Mouse (Mus musculus): ENCODE results near the gene Fbxo40.

Gene Fbxo40

DNA sequence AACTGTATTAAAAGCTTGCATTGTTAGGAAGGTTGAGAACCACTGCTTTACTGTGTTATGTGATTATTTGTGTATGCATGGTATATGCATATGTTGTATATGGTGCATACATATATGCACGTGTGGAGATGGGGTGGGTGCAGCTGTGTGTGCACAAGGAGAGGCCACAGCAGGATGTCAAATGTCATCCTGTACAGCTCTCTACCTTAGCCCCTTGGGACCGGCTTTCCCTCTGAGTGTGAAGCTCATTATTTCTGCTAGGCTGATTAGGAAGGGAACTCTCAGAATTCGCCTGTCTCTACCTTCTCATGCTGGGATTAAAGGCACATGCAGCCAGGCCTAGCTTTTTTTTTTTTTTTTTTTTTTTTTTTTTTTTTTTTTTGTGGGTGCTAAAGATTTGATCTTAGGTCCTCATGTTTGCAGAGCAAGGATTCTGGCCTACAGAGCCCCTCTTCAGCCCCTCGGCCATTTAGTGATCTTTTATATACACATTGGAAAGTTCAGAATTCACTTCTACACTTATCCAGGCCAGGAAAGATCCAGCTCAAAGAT is 42.5 kb downstream of the Fbxo40 start:
- in situ Hi-C loops (cut with MboI, MseI) = no loop called here

DNA sequence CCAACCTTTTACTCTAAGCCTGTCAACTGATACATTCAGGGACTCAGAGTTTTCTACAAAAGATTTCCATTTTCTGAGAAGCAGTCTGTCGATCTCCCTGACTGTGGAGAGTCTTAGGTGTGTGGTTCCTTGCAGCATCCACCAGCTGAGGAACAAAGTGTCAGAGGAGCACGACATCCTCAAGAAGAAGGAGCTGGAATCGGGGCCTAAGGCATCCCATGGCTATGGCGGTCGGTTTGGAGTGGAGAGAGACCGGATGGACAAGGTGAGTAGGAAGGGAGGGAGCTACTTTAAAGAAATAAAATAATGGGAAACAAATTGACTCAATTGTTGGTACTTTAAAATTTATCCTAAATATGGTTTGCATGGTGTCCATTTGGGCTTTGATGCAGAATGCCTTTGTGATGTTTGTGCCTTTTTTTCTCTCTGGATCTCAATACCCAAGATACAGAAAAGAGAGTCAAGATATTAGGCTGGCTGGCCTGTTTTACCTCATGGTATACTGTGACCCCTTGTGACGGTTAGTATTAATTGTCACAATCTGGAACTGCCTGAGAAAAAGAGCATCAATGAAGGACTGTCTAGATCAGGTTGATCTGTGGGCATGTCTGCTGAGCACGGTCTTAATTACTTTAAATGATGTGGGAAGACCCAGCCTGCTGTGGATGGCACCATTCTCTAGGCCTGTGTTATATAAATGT is 43.7 kb downstream of the Fbxo40 start:
- in situ Hi-C loops (cut with MboI, MseI) = no loop called here

DNA sequence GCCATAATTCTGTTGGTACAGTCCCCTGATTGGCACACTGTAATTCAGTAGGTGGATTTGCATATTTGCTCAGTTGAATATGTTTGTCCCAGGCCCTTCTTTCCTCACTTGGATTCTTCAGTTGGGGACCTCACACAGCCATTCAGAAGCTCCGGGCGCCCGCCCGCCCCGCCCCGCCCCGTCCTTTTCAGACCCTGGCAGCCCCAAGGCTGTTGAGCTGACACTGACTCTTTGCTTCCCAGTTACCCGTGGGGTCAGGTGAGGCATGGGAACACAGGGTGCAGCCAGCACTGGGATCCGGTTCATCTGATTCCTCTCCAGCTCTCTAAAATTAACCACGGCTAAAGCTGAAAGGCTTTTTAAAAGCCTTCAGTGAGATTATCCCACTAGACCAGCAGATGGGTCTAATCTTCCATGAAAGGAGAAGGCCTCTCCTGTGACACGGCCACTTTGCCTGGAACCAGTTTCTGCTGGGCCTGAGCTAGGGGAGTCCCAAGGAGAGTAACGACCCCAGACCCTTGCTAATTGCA is 45.3 kb downstream of the Fbxo40 start:
- in situ Hi-C loops (cut with MboI, MseI) = no loop called here

DNA sequence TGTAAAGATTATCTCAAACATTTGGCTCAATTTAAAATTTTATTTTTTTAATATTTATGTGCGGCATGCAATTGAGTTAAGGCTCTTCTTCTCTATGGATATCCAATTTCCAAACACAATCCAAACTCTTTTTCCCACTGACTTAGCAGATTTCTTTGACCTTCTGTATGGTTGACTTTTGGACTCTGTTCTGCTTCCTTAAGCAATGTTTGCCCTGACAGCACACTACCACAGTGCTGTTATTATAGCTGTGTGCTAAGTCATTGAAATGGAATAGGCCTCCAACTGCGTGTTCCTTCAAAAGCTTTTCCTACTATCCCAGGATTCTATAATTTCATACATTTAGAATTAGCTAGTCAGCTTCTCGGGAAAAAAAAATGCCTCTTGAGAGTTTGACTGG is 46.7 kb downstream of the Fbxo40 start:
- in situ Hi-C loops (cut with MboI, MseI) = no loop called here

DNA sequence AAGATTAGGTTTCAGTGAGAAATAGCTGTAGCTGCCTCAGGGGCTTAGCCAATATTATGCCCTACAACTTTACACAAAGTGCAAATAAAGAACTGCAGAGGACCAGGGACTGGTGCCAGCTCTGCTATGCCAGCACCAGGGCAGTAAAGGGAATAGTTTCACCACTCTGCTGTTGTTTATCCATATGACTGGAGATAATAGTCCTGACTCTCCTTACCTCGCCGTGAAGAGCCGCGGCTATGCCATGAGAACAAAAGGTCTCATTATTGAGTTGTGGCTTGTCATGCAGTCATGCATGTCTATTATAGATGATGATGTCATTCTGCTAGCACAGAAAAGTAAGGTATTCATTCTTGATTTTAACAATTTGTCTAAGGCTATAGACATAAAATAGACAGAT is 48.4 kb downstream of the Fbxo40 start:
- in situ Hi-C loops (cut with MboI, MseI) = no loop called here

DNA sequence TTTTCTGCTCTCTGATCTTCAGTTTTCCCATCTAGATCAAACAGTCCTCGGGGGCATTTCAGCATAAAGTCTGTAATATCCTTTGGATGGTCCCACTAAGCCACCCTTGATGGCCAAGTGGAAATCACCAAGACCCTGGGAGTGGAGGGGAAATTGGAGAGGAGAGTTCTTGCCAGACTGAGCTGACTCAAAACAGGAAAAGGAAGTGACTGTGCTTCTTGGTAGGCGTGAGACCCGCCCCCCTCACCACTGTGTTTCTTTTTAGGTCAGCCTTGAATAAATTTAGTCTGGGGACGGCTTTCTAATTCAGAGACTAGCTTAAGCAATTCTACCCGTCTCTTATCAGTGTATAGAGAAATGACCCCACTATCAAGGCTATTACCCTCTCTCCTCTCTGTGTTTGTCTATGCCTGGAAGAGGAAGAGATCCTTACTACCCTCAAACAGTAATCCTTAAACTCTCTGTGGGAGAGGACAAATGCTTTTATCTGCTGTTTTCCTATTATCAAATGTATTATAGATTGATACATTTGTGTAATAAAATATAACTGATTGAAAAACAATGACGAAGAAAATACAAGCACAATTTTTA is 49.0 kb downstream of the Fbxo40 start:
- in situ Hi-C loops (cut with MboI, MseI) = no loop called here

DNA sequence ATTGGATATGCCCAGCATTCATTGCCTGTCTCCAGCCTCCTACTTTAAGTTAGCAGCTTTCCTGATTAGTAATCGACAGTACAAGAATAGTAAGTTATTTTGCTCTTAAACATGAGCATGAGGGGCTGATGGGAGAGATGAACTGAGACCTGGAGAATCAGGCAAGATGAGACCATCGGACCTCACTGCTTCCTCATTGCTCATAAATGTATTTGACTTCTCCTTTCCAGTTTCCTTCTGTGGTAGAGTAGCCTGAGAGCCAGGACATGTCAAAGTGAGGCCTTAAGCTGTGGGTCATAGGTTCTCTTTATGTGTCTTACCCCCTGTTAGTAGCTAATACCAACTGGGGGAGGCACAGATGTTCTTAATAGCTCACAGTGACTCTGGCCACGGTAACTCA is 54.5 kb downstream of the Fbxo40 start:
- in situ Hi-C loops (cut with MboI, MseI) = no loop called here

DNA sequence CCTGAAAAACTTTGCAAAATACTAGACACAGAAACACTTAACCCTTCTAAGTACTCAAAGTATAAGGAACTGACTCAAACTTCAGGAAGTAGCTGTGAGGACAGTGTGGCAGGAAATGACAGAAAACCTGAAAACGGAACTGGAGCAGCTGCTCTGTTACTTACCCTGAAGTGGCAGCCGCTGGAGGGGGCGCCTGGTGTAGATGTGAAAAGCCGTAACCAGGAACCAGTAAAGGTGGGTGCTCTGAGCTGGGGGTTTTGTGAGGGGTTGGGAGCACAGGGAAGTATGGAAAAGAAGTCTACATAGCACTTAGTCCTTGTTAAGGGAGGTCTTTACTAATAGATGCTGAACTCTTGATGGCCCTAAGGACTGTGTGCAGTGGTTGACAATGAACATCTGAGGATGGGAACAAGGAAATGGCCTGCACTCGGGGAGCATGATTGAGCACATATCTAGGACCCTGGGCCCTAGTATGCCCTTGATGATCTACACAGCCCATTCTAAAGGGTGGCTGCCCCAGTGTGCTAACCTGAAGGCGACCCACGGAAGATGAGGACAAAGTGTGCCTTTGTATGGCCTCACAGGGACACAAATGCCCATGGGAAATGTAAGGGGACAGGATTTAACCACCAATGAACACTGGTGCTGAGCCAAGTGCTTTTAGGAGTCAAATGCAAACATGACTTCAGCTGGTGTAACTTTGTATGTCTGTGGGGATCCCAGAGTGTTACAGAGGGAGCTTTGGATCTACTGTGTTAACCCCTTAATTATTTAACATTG is 55.2 kb downstream of the Fbxo40 start, which contains the start of gene Hcls1:
Hcls1 (plus strand) TSS at position 143 of the 780 bp plus-strand sequence.
- in situ Hi-C loops (cut with MboI, MseI) = no loop called here

DNA sequence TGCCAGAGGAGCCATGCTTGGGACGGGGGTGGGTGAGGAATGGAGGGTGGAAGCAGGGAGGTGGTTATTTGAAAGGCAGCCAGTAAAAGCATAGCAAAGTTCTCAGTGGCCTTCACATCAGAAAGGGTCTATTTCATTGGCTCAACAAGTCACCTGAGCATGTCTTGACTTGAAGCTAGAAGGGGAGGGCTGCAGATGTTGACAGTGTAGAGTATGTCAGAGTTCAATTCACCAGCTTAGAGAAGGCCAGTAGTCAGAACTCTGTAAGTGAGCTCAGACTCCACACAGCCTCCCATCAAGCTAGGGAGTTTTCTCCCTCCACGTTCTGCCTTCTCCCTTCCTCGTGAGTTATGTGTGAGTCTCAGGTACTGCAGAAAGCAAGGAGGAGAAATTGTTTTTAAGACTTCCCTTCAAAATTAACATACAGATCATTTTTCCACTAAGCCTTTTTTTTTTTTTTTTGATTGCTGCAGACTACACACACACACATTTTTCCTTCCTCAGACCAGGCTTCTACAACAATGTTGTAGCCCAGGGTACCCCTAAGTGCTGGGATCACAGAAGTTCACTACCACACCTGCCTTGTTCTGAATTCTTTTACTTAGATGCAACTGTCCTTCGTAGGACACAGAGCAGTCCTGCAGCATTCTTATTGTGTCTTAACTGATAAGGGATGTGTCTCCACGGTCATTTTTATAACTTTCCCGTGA is 56.0 kb downstream of the Fbxo40 start:
- in situ Hi-C loops (cut with MboI, MseI) = no loop called here

DNA sequence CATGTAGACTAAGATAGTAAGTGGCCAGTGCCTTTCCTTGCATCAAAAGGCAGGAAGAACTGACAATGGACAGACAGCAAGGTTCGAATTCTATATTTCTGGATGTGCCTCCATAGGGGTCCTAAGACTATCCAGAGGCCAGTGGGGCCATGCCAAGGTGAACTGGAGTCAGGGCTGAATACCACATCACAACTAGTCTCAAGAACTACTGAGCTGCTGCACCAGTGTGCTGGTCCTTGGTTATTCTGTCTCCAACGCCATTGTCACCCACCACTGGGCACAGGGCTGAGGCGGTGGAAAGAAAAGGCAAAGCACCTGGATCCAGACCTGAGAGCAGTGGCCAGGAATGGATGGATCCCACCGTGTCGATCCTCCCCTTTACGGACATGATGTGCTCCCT is 57.7 kb downstream of the Fbxo40 start:
- in situ Hi-C loops (cut with MboI, MseI) = no loop called here

DNA sequence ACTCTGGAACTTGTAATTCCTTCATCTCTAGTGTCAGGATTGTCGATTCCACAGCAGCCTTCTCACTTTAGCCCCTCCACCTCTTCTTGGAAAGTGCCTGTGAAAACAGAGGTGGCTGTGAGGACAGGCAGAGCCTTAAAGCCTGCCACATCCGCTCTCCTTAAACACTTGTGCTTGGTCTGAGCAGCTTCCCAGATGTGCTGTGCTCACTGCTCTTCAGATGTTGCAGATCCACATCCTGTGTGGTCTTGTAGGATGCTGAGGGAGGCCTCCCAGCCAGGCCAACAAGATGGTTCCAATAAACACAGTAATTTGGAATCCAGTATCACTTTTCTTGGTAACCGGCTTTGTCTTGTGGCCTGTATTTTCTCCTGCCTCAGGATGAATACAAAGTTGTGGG is 58.3 kb downstream of the Fbxo40 start:
- in situ Hi-C loops (cut with MboI, MseI) = no loop called here

DNA sequence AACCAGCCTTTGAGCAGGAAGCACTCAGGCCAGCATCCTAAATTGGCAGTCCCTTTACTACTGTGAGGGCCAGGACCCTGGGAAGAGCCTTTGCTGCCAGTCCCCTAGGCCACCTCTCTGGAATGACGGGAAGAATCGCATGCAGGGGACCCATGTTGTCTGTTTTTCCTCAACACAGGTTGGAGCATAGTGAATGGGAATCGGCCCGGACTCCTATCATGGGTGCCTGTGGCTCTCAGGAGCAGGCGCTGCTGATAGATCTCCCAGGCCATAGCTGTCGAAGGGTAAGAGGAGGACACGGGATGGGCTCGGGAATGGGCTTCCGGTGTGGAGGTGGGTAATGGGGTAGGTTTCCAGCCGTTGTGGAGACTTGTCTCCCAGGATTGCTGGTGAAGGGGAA is 58.9 kb downstream of the Fbxo40 start:
- in situ Hi-C loops (cut with MboI, MseI) = no loop called here

DNA sequence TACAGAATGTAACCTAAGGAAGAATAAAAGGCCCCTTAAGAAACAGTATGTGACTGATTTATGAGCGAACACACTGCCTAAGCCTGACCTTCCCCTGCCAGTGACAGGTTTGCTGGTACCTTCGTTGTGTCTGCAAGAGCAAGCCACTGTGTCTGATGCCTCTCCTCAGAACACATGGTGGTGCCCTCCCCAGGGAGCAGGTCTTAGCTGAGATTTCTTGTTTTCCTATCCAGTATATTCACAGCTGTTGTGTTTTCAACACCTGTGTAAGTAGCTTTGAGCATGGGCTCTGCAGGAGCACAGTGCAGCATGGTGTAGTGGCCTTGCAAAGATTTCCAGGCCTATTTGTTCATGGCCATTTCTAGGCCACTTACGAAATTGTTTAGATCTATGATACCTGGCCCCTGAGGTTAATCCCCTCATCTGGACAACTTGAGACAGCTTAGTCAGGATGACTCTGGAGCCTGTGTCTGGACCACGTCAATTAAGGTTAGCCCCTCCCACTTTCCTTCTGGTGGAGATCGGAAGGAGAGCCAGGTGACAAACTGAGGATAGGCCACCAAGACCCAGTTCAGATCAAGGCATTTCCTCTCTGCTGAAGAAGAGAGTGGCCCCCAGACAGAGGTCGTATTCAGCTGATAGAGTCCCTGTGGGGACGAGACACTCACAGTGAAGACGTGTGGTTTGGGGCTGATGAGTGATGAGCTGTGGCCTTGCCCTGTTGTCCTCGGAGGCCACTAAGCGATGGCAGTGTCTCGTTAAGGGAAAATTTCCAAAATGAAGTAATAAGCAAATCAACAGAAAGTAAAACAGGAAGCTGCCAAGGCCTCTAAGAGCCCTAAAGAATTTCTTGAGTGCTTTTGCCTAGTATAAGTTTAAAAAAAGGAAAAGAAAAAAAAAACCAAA is 59.8 kb downstream of the Fbxo40 start:
- in situ Hi-C loops (cut with MboI, MseI) = no loop called here

DNA sequence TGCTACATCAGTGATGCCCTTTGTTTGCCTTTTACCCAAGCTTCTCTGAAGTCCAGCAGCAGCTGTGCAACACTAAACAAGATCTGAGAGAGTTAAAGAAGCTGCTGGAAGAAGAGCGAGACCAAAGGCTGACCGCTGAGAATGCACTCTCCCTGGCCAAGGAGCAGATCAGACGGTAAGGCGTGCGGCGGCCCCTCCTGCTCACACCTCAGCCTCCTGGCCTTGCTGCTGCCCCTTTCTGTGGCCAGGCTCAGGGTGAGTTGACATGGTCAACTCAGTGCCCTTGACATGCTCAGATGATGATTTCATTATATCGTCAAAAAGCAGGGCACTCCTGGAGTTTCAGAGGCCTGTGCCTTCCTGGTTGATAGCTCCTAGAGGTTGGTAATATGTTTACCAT is 61.1 kb downstream of the Fbxo40 start:
- in situ Hi-C loops (cut with MboI, MseI) = no loop called here

DNA sequence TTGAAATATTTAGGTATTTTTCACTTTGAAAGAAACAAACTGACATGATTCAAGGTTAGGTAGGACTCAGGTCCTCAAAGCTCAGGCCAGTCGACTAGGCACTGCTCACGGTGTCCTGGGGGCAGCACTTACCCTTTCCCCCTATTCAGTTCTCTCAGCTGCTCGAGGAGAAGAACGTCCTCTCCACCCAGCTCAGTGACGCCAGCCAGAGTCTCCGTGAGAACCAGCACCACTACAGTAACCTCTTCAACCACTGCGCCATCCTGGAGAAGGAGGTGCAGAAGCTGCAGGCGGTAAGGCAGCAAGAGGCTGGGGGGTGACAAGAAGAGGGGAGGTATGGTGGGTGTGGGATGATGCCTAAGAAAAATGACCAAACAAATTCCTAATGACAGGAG is 62.2 kb downstream of the Fbxo40 start:
- in situ Hi-C loops (cut with MboI, MseI) = no loop called here

DNA sequence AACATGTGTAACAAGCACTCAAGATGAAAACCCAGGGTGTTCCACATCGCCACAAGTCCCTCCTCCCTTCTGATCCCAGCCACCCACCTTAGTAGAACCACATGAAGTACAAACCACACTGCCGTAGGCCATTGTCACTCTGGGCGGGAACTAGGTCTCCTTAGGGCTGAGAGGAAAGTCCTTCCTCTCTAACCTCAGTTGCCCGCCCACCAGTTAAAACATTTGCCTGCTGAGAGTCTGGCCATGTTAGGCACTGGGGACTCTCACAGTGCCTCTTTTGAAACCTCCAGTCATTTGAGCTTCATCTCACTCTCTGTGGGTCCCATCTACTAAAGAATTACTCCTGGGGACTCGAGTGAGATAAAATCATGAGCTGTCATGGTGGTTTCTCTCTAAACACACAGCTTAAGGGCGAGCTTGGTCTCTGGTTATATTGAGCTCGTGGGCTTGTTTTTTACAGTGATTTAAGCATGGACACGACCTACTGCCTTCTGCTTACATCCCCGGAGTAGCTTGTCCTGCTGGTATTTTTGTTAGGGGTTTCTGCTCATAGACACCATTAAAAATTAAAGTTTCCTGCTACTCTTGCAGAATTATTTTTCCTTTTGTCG is 62.7 kb downstream of the Fbxo40 start:
- in situ Hi-C loops (cut with MboI, MseI) = no loop called here

DNA sequence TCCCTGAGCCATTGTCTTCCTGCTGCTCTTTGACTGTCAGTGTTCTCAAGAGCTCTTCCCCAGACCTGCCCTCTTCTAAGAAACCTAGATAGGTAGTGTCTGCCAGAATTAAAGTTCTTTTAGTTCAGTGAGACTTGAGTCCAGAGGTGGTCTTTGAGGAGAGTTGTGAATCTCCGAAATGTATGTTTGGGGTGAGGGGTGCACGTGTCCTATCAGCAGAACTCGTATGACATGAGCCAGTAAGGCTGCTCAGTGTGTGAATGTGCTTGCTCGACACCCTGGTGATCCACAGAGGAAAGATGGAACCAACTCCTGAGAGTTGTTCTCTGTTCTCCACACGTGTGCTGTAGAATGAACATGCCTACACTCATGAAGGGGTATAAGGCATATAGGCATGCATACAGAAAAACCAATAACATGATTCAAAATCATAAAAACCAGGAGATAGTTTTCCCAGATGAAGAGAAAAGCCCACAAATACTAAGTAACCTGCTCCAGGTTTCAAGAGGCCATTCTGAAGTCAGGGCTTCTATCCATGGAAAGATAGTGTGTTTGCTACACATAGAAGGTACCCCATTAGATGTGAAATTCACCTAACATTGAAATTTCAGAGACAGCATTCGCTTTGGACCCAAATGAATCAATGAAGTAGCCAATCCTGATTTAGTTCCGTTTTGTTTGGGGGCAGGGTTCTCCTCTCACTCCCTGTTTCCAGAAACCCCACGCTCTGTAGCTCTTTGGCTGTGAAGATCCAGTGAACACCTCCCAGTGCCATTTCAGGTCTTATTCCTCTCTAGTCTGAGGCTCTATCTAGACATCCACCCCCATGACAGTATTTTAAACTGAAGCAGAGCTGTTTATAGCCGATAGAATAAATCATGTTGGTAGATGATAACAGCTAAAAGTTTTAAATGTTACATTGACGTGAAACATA is 63.5 kb downstream of the Fbxo40 start:
- in situ Hi-C loops (cut with MboI, MseI) = no loop called here

DNA sequence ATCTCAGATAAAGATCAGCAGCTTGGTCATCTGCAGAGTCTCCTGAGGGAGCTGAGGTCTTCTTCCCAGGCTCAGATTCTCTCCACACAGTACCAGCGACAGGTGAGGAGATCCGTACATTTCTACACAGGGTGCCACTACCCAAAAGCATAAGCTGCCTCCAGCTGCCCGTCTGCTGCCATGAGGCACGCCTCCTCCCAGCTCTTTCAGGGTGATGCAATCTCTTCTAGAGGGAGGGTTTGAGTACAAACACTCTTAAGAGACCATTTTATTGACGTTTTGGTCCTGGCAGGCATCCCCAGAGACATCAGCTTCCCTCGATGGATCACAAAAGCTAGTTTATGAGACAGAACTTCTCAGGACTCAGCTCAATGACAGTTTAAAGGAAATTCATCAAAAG is 64.5 kb downstream of the Fbxo40 start:
- in situ Hi-C loops (cut with MboI, MseI) = no loop called here

DNA sequence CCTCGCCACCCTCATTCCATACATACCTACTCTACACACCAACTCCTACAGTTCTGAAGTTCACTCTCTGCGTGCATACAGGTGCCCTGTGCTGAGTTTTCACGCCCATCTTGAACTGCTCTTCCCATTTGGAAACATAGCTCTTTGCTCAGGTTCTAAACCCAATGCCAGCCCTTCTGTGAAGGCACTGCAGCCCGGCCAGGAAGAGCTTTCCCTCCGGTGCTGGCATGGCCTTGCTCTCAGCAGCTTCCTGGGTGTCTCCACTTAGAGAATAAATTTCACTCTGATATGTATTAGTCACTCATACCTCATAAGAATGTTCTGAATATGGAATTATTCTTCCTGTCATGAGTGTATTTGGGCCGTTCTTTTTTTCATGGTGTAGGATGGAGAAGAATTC is 64.9 kb downstream of the Fbxo40 start:
- in situ Hi-C loops (cut with MboI, MseI) = no loop called here

All from T-helper 17 cell (primary cell).